Mouse (Mus musculus): ENCODE data around the gene Il13.

Il13 gene

GRCm38 (mm10) chr11:53634556-53634955 is at the start of gene Il13:
Il13 (minus strand) TSS chr11:53634702.
- DNase-seq, result no peak

- no peak for DNase-seq
Observed at GRCm38 (mm10) chr11:53682994-53683530, 48.6 kb upstream of the Il13 start.

- no peak for DNase-seq
Observed at GRCm38 (mm10) chr11:53682170-53682569, 47.7 kb upstream of the Il13 start.

GRCm38 (mm10) chr11:53681686-53682085 is 47.2 kb upstream of the Il13 start:
- DNase-seq, result no peak

GRCm38 (mm10) chr11:53680141-53680540 is 45.6 kb upstream of the Il13 start:
- DNase-seq, result no peak

- DNase-seq, result no peak
Observed at GRCm38 (mm10) chr11:53671414-53671813, 36.9 kb upstream of the Il13 start.

- no peak for DNase-seq
Observed at GRCm38 (mm10) chr11:53664091-53664490, 29.6 kb upstream of the Il13 start.

GRCm38 (mm10) chr11:53662794-53663674 is 28.5 kb upstream of the Il13 start:
- DNase-seq, result peak; percentile 7

GRCm38 (mm10) chr11:53657828-53658227 is 23.3 kb upstream of the Il13 start:
- no peak for DNase-seq

GRCm38 (mm10) chr11:53657381-53657780 is 22.9 kb upstream of the Il13 start:
- DNase-seq, result no peak

GRCm38 (mm10) chr11:53656558-53657202 is 22.2 kb upstream of the Il13 start:
- no peak for DNase-seq

GRCm38 (mm10) chr11:53655043-53655442 is 20.5 kb upstream of the Il13 start:
- no peak for DNase-seq

GRCm38 (mm10) chr11:53652427-53652826 is 17.9 kb upstream of the Il13 start:
- DNase-seq, result no peak

- no peak for DNase-seq
Observed at GRCm38 (mm10) chr11:53651441-53651840, 16.9 kb upstream of the Il13 start.

GRCm38 (mm10) chr11:53644017-53644416 is 9.5 kb upstream of the Il13 start:
- DNase-seq, result no peak

- DNase-seq, result no peak
Observed at GRCm38 (mm10) chr11:53642744-53643279, 8.3 kb upstream of the Il13 start.

- DNase-seq, result no peak
Observed at GRCm38 (mm10) chr11:53637803-53638260, 3.3 kb upstream of the Il13 start.

- DNase-seq, result no peak
Observed at GRCm38 (mm10) chr11:53637046-53637802, 2.7 kb upstream of the Il13 start.

- DNase-seq, result peak; percentile 18
Observed at GRCm38 (mm10) chr11:53636183-53636646, 1.7 kb upstream of the Il13 start.

GRCm38 (mm10) chr11:53635590-53636182 is 1.2 kb upstream of the Il13 start:
- DNase-seq, result no peak

GRCm38 (mm10) chr11:53633644-53634043 is 858 bp downstream of the Il13 start:
- no peak for DNase-seq

GRCm38 (mm10) chr11:53632122-53632733 is 2.3 kb downstream of the Il13 start:
- DNase-seq, result no peak
